Mouse (Mus musculus): ENCODE measurements around the gene Dzip1.

- TF ChIP-seq CTCF (IDR thresholded peaks at IDR 0.05; ENCODE audit: low read depth, low read length): no peak
- no peak for TF ChIP-seq GATA1 (IDR thresholded peaks at IDR 0.05; ENCODE audit: borderline replicate concordance, low read length)
- TF ChIP-seq TAL1 (conservative IDR thresholded peaks at IDR 0.05; ENCODE audit: low read depth, low read length): no peak
- no peak for TF ChIP-seq POLR2AphosphoS5 (IDR thresholded peaks at IDR 0.05; ENCODE audit: insufficient replicate concordance, low read depth, low read length)
These were observed 98.9 kb downstream of the Dzip1 start for GRCm38 (mm10) chr14:118826346-118826745.

All from G1E (cell line).